33 mouse cellular contexts compared by ENCODE assay signal in genomic region chr6:72302349-72302925, GRCm38 (mm10). TPM values are rescaled to one million over a fixed set of nuclear protein-coding genes. Genes with fewer than 3 reads are reported as not detected.
A peak's percentile ranks its signal among the peaks of the same experiment; 100 is the strongest.
DNase-seq lines count a peak whose midpoint lies in the region; ATAC-seq and TF ChIP-seq lines count a peak whose summit lies in the region.
"Had no signal": no experiment of that assay in that cellular context is flagged by ENCODE, and none has a peak within 500 bp of the region (broad histone marks: within the 10 kb centered on the region; RNA-seq: fewer than 3 reads in every experiment).

No protein-coding gene starts in this region.

- H3K9ac ChIP-seq in kidney, embryonic 14.5 days (ENCODE audit: low read depth, low read length): no peak overlapping the region
- H3K9ac ChIP-seq in intestine, postnatal 0 days (ENCODE audit: low read depth, low read length): no peak overlapping the region
- H3K9ac ChIP-seq in kidney, embryonic 16.5 days (replicated peaks; ENCODE audit: low read length): no peak overlapping the region
- H3K9ac ChIP-seq in liver, embryonic 16.5 days (ENCODE audit: low read depth, low read length): no peak overlapping the region
- H3K9ac ChIP-seq in midbrain, embryonic 11.5 days (ENCODE audit: low read length): no peak overlapping the region
- H3K9ac ChIP-seq: embryonic facial prominence, embryonic 12.5 days; forebrain, postnatal 0 days; heart, embryonic 13.5 days; hindbrain, embryonic 12.5 days; limb, embryonic 12.5 days; midbrain, embryonic 15.5 days; neural tube, embryonic 13.5 days had no signal

- no peak; the same call in 1 of the 2 replicates for ATAC-seq in kidney, embryonic 14.5 days (ENCODE audit: low FRiP score, low TSS enrichment)
- ATAC-seq in intestine, postnatal 0 days: peak; percentile 80
- ATAC-seq in kidney, embryonic 16.5 days (ENCODE audit: low FRiP score, low TSS enrichment): peak; percentile 64
- peak; percentile 80 for ATAC-seq in liver, embryonic 16.5 days (ENCODE audit: low read depth)
- ATAC-seq in midbrain, embryonic 11.5 days (ENCODE audit: low FRiP score): no peak
- no peak for ATAC-seq in megakaryocyte, adult 5-6 weeks (ENCODE audit: poor library complexity, severe bottlenecking)
- ATAC-seq: activated CD4-positive, CD25-positive, alpha-beta regulatory T cell, adult 4 months; forebrain, postnatal 0 days; midbrain, embryonic 15.5 days had no signal

- no peaks in the 10 kb centered on the region for H3K36me3 ChIP-seq in kidney, embryonic 14.5 days (ENCODE audit: control insufficient read depth, insufficient read depth, low read length)
- H3K36me3 ChIP-seq in intestine, postnatal 0 days (ENCODE audit: control insufficient read depth, insufficient read depth): no peaks in the 10 kb centered on the region
- H3K36me3 ChIP-seq in kidney, embryonic 16.5 days (ENCODE audit: insufficient read depth, low read length): no peaks in the 10 kb centered on the region
- H3K36me3 ChIP-seq in liver, embryonic 16.5 days (ENCODE audit: control insufficient read depth, insufficient read depth): no peaks in the 10 kb centered on the region
- no peaks in the 10 kb centered on the region for H3K36me3 ChIP-seq in midbrain, embryonic 11.5 days (ENCODE audit: control insufficient read depth, insufficient read depth, low read length)
- H3K36me3 ChIP-seq: embryonic facial prominence, embryonic 12.5 days; heart, embryonic 13.5 days; hindbrain, embryonic 12.5 days; limb, embryonic 12.5 days; midbrain, embryonic 15.5 days; neural tube, embryonic 13.5 days had no signal

- H3K4me1 ChIP-seq in kidney, embryonic 14.5 days (ENCODE audit: control insufficient read depth, insufficient read depth, low read length): no peaks in the 10 kb centered on the region
- no peaks in the 10 kb centered on the region for H3K4me1 ChIP-seq in intestine, postnatal 0 days (replicated peaks; ENCODE audit: control insufficient read depth, insufficient read depth, low read length)
- peaks cover 7% of the 10 kb centered on the region; the same call in 1 of the 2 replicates for H3K4me1 ChIP-seq in kidney, embryonic 16.5 days (ENCODE audit: insufficient read depth, low read length)
- H3K4me1 ChIP-seq in liver, embryonic 16.5 days (ENCODE audit: control insufficient read depth, low read depth, low read length): peaks cover 8% of the 10 kb centered on the region
- no peaks in the 10 kb centered on the region for H3K4me1 ChIP-seq in midbrain, embryonic 11.5 days (ENCODE audit: control insufficient read depth, insufficient read depth, low read length)
- H3K4me1 ChIP-seq: hindbrain, embryonic 12.5 days; midbrain, embryonic 15.5 days; neural tube, embryonic 13.5 days had no signal

- no peak overlapping the region for H3K27ac ChIP-seq in kidney, embryonic 14.5 days (ENCODE audit: low read depth, low read length)
- 0 out of 2 replicates have a peak overlapping the region, but pooled peaks have one; percentile 3 for H3K27ac ChIP-seq in intestine, postnatal 0 days (ENCODE audit: low read depth, low read length)
- H3K27ac ChIP-seq in kidney, embryonic 16.5 days (ENCODE audit: low read length): peak overlapping the region; percentile 47; the same call in 1 of the 2 replicates
- peak overlapping the region; percentile 75 for H3K27ac ChIP-seq in liver, embryonic 16.5 days (ENCODE audit: low read length)
- H3K27ac ChIP-seq in midbrain, embryonic 11.5 days (ENCODE audit: low read depth, low read length): no peak overlapping the region
- H3K27ac ChIP-seq: embryonic facial prominence, embryonic 12.5 days; heart, adult 2 months; heart, embryonic 13.5 days; hindbrain, embryonic 12.5 days; limb, embryonic 12.5 days; midbrain, embryonic 15.5 days; neural tube, embryonic 13.5 days had no signal

- 58% methylated on average over 11 of the region's 11 CpGs for WGBS in kidney, embryonic 14.5 days
- 53% methylated on average over 11 of the region's 11 CpGs for WGBS in intestine, postnatal 0 days
- 54% methylated on average over 11 of the region's 11 CpGs for WGBS in kidney, embryonic 16.5 days
- 67% methylated on average over 11 of the region's 11 CpGs for WGBS in liver, embryonic 16.5 days (ENCODE audit: insufficient replicate concordance)
- WGBS in midbrain, embryonic 11.5 days: 89% methylated on average over 11 of the region's 11 CpGs

- no peak for TF ChIP-seq CTCF in intestine, postnatal 0 days (IDR thresholded peaks at IDR 0.05; ENCODE audit: low read depth)

- no peaks in the 10 kb centered on the region for H3K27me3 ChIP-seq in kidney, embryonic 14.5 days (ENCODE audit: control insufficient read depth, insufficient read depth, low read length)
- no peaks in the 10 kb centered on the region for H3K27me3 ChIP-seq in intestine, postnatal 0 days (replicated peaks; ENCODE audit: control insufficient read depth, insufficient read depth, low read length)
- H3K27me3 ChIP-seq in kidney, embryonic 16.5 days (ENCODE audit: insufficient read depth, low read length): no peaks in the 10 kb centered on the region
- H3K27me3 ChIP-seq in liver, embryonic 16.5 days (ENCODE audit: control insufficient read depth, insufficient read depth, low read depth, low read length): no peaks in the 10 kb centered on the region
- no peaks in the 10 kb centered on the region for H3K27me3 ChIP-seq in midbrain, embryonic 11.5 days (ENCODE audit: control insufficient read depth, insufficient read depth, low read length)
- H3K27me3 ChIP-seq: embryonic facial prominence, embryonic 12.5 days; heart, embryonic 13.5 days; hindbrain, embryonic 12.5 days; limb, embryonic 12.5 days; midbrain, embryonic 15.5 days; neural tube, embryonic 13.5 days had no signal

- no peak overlapping the region for H3K4me3 ChIP-seq in kidney, embryonic 14.5 days (ENCODE audit: low read length)
- no peak overlapping the region for H3K4me3 ChIP-seq in intestine, postnatal 0 days (ENCODE audit: low read depth, low read length)
- H3K4me3 ChIP-seq in kidney, embryonic 16.5 days (ENCODE audit: low read length): no peak overlapping the region
- H3K4me3 ChIP-seq in liver, embryonic 16.5 days (ENCODE audit: low read depth, low read length): no peak overlapping the region
- H3K4me3 ChIP-seq in midbrain, embryonic 11.5 days (ENCODE audit: low read depth, low read length): no peak overlapping the region
- H3K4me3 ChIP-seq: embryonic facial prominence, embryonic 12.5 days; heart, adult 2 months; heart, embryonic 13.5 days; hindbrain, embryonic 12.5 days; limb, embryonic 12.5 days; midbrain, embryonic 15.5 days; neural tube, embryonic 13.5 days had no signal

- DNase-seq in kidney, adult 11 months: peak; percentile 82
- DNase-seq in urinary bladder, adult 2 months (ENCODE audit: low spot score): no peak
- no peak for DNase-seq in midbrain, embryonic 11.5 days (ENCODE audit: low spot score, missing footprints)
- DNase-seq: adrenal gland, postnatal 10 days; cerebellum, adult 18-20 months; cerebellum, postnatal 25 days; forebrain, postnatal 0 days; gastrocnemius, postnatal 36 days; heart, adult 2 months; heart, postnatal 14 days; layer of hippocampus, postnatal 36 days; lung, adult 2 months; lung, postnatal 36 days; retina, postnatal 1 day; right cerebral cortex, postnatal 25 days; thymus, postnatal 25 days had no signal

- H3K9me3 ChIP-seq in kidney, embryonic 14.5 days (ENCODE audit: control insufficient read depth, low read length): no peaks in the 10 kb centered on the region
- H3K9me3 ChIP-seq in intestine, postnatal 0 days (ENCODE audit: control insufficient read depth): no peaks in the 10 kb centered on the region
- H3K9me3 ChIP-seq in kidney, embryonic 16.5 days (ENCODE audit: low read length): no peaks in the 10 kb centered on the region
- H3K9me3 ChIP-seq in liver, embryonic 16.5 days (replicated peaks; ENCODE audit: control insufficient read depth, low read length): no peaks in the 10 kb centered on the region
- H3K9me3 ChIP-seq in midbrain, embryonic 11.5 days (ENCODE audit: control insufficient read depth, low read length): no peaks in the 10 kb centered on the region
- H3K9me3 ChIP-seq: embryonic facial prominence, embryonic 12.5 days; heart, embryonic 13.5 days; hindbrain, embryonic 12.5 days; limb, embryonic 12.5 days; midbrain, embryonic 15.5 days; neural tube, embryonic 13.5 days had no signal

- no peak overlapping the region for H3K4me2 ChIP-seq in kidney, embryonic 14.5 days (replicated peaks; ENCODE audit: low read depth, low read length)
- no peak overlapping the region for H3K4me2 ChIP-seq in intestine, postnatal 0 days (replicated peaks; ENCODE audit: low read depth)
- no peak overlapping the region for H3K4me2 ChIP-seq in kidney, embryonic 16.5 days (replicated peaks; ENCODE audit: low read depth, low read length)
- no peak overlapping the region for H3K4me2 ChIP-seq in liver, embryonic 16.5 days (ENCODE audit: low read depth, low read length)
- H3K4me2 ChIP-seq in midbrain, embryonic 11.5 days: no peak overlapping the region
- H3K4me2 ChIP-seq: embryonic facial prominence, embryonic 12.5 days; heart, embryonic 13.5 days; hindbrain, embryonic 12.5 days; limb, embryonic 12.5 days; midbrain, embryonic 15.5 days; neural tube, embryonic 13.5 days had no signal

RNA-seq across cellular contexts. Expression of gene Sftpb, which starts 2.0 kb away (rescaled TPM):
- polyA plus RNA-seq in kidney, embryonic 14.5 days (2014; fragmentation: Nextera tagmentation; extraction: Ambion mirVana): not detected in 2 replicates
- polyA plus RNA-seq in intestine, postnatal 0 days (2015; fragmentation: Nextera tagmentation; extraction: Ambion mirVana): 0.09 and 0.35 TPM in 2 replicates
- polyA plus RNA-seq in kidney, embryonic 16.5 days (2015; fragmentation: Nextera tagmentation; extraction: Ambion mirVana): 5.4 TPM in 1 of 2 replicates, not detected in the other
- not detected in 2 replicates for polyA plus RNA-seq in liver, embryonic 16.5 days (2015; fragmentation: Nextera tagmentation; extraction: Ambion mirVana)
- polyA plus RNA-seq in urinary bladder, adult 2 months (2012; rRNA removed): not detected in 2 replicates
- polyA plus RNA-seq in midbrain, embryonic 11.5 days (2014; fragmentation: Nextera tagmentation; extraction: Ambion mirVana): not detected in 2 replicates
- total RNA-seq in megakaryocyte, adult 5-6 weeks (2015): 0.60 TPM in 1 of 2 replicates, not detected in the other
- total RNA-seq in megakaryocyte, adult 5-6 weeks (2017): not detected in 2 replicates
- total RNA-seq: forebrain, postnatal 0 days; gastrocnemius, adult 18-20 months; gastrocnemius, postnatal 36 days; heart, adult 2 months; layer of hippocampus, adult 18-20 months; layer of hippocampus, postnatal 36 days; left cerebral cortex, postnatal 10 days; megakaryocyte-erythroid progenitor cell, adult 5-6 weeks had no signal
- polyA plus RNA-seq: activated CD4-positive, CD25-positive, alpha-beta regulatory T cell, adult 4 months; embryonic facial prominence, embryonic 12.5 days; forebrain, embryonic 11.5 days; hindbrain, embryonic 12.5 days; limb, embryonic 12.5 days had no signal

RNA-seq across cellular contexts. Expression of gene Usp39, which starts 42.5 kb away (rescaled TPM):
- 51.3 and 69.1 TPM in 2 replicates for polyA plus RNA-seq in kidney, embryonic 14.5 days (2014; fragmentation: Nextera tagmentation; extraction: Ambion mirVana)
- 16.0 and 17.1 TPM in 2 replicates for polyA plus RNA-seq in intestine, postnatal 0 days (2015; fragmentation: Nextera tagmentation; extraction: Ambion mirVana)
- polyA plus RNA-seq in kidney, embryonic 16.5 days (2015; fragmentation: Nextera tagmentation; extraction: Ambion mirVana): 43.5 and 47.5 TPM in 2 replicates
- polyA plus RNA-seq in liver, embryonic 16.5 days (2015; fragmentation: Nextera tagmentation; extraction: Ambion mirVana): 32.6 and 33.2 TPM in 2 replicates
- polyA plus RNA-seq in urinary bladder, adult 2 months (2012; rRNA removed): 23.6 and 24.0 TPM in 2 replicates
- polyA plus RNA-seq in midbrain, embryonic 11.5 days (2014; fragmentation: Nextera tagmentation; extraction: Ambion mirVana): 114 and 116 TPM in 2 replicates
- 36.8 and 42.1 TPM in 2 replicates for total RNA-seq in megakaryocyte, adult 5-6 weeks (2015)
- 71.7 and 77.1 TPM in 2 replicates for total RNA-seq in megakaryocyte, adult 5-6 weeks (2017)

RNA-seq across cellular contexts. Expression of gene 0610030E20Rik, which starts 44.7 kb away (rescaled TPM):
- polyA plus RNA-seq in kidney, embryonic 14.5 days (2014; fragmentation: Nextera tagmentation; extraction: Ambion mirVana): 26.7 and 29.8 TPM in 2 replicates
- 16.0 and 20.0 TPM in 2 replicates for polyA plus RNA-seq in intestine, postnatal 0 days (2015; fragmentation: Nextera tagmentation; extraction: Ambion mirVana)
- polyA plus RNA-seq in kidney, embryonic 16.5 days (2015; fragmentation: Nextera tagmentation; extraction: Ambion mirVana): 28.3 and 31.0 TPM in 2 replicates
- 11.8 and 14.1 TPM in 2 replicates for polyA plus RNA-seq in liver, embryonic 16.5 days (2015; fragmentation: Nextera tagmentation; extraction: Ambion mirVana)
- 28.1 and 37.6 TPM in 2 replicates for polyA plus RNA-seq in urinary bladder, adult 2 months (2012; rRNA removed)
- polyA plus RNA-seq in midbrain, embryonic 11.5 days (2014; fragmentation: Nextera tagmentation; extraction: Ambion mirVana): 15.6 and 16.1 TPM in 2 replicates
- 34.0 and 40.5 TPM in 2 replicates for total RNA-seq in megakaryocyte, adult 5-6 weeks (2015)
- 26.7 and 30.7 TPM in 2 replicates for total RNA-seq in megakaryocyte, adult 5-6 weeks (2017)

RNA-seq across cellular contexts. Expression of gene Tmem150a, which starts 52.8 kb away (rescaled TPM):
- polyA plus RNA-seq in kidney, embryonic 14.5 days (2014; fragmentation: Nextera tagmentation; extraction: Ambion mirVana): 18.3 and 18.7 TPM in 2 replicates
- polyA plus RNA-seq in intestine, postnatal 0 days (2015; fragmentation: Nextera tagmentation; extraction: Ambion mirVana): 12.4 and 14.2 TPM in 2 replicates
- polyA plus RNA-seq in kidney, embryonic 16.5 days (2015; fragmentation: Nextera tagmentation; extraction: Ambion mirVana): 40.8 and 43.9 TPM in 2 replicates
- 54.4 and 59.7 TPM in 2 replicates for polyA plus RNA-seq in liver, embryonic 16.5 days (2015; fragmentation: Nextera tagmentation; extraction: Ambion mirVana)
- 26.6 and 27.0 TPM in 2 replicates for polyA plus RNA-seq in urinary bladder, adult 2 months (2012; rRNA removed)
- polyA plus RNA-seq in midbrain, embryonic 11.5 days (2014; fragmentation: Nextera tagmentation; extraction: Ambion mirVana): 6.2 and 6.5 TPM in 2 replicates
- 0.20 and 2.3 TPM in 2 replicates for total RNA-seq in megakaryocyte, adult 5-6 weeks (2015)
- total RNA-seq in megakaryocyte, adult 5-6 weeks (2017): 0.26 and 0.45 TPM in 2 replicates

Comparison
In these comparisons a context has a peak if more than half of its experiments do, and no peak if none do; other contexts are left out.
1. ATAC-seq: peak in intestine, postnatal 0 days (single experiment), kidney, embryonic 16.5 days (single experiment) and liver, embryonic 16.5 days (single experiment); none in kidney, embryonic 14.5 days (single experiment), midbrain, embryonic 11.5 days (single experiment) and megakaryocyte, adult 5-6 weeks (single experiment).
2. H3K27ac ChIP-seq: peak in intestine, postnatal 0 days (single experiment), kidney, embryonic 16.5 days (single experiment) and liver, embryonic 16.5 days (single experiment); none in kidney, embryonic 14.5 days (single experiment) and midbrain, embryonic 11.5 days (single experiment).